Mouse (Mus musculus): Measurements from ENCODE around the gene Wfdc1. TPM values are rescaled to one million over a fixed set of nuclear protein-coding genes. Genes with fewer than 3 reads are reported as not detected.

Wfdc1 gene
- polyA plus RNA-seq, 1 experiment from 2014 or later = 1.3 TPM

- Histone ChIP-seq H3K4me3 (peak overlapping the region; percentile 34), H3K27ac (peak overlapping the region; percentile 85)
- DNase-seq (ENCODE audit: low spot score) = peak; percentile 87
Observed at GRCm38 (mm10) chr8:119670419-119671091, 4.4 kb downstream of the Wfdc1 start.

GRCm38 (mm10) chr8:119673976-119674555, 7.9 kb downstream of the Wfdc1 start:
- no peak for DNase-seq (ENCODE audit: low spot score)
- Histone ChIP-seq H3K27me3 (ENCODE audit: insufficient read depth, poor library complexity, severe bottlenecking) (no peaks in the 10 kb centered on the region), H3K27ac (no peak overlapping the region), H3K4me1 (peaks cover 37% of the 10 kb centered on the region), H3K4me3 (no peak overlapping the region), H3K9me3 (no peaks in the 10 kb centered on the region), H3K36me3 (no peaks in the 10 kb centered on the region)
- 79% methylated on average over 11 of the region's 11 CpGs for WGBS

More at GRCm38 (mm10) chr8:119670419-119671091, 4.4 kb downstream of the Wfdc1 start:
- Histone ChIP-seq H3K27me3 (ENCODE audit: insufficient read depth, poor library complexity, severe bottlenecking) (peaks cover 9% of the 10 kb centered on the region; the same call in 1 of the 2 replicates), H3K36me3 (no peaks in the 10 kb centered on the region), H3K4me1 (peaks cover 46% of the 10 kb centered on the region), H3K9me3 (no peaks in the 10 kb centered on the region)
- WGBS = 20% methylated on average over 16 of the region's 16 CpGs

GRCm38 (mm10) chr8:119675457-119675856, 9.3 kb downstream of the Wfdc1 start:
- H3K4me1 ChIP-seq = peaks cover 29% of the 10 kb centered on the region
- no peaks in the 10 kb centered on the region for H3K36me3 ChIP-seq
- DNase-seq (ENCODE audit: low spot score) = no peak
- no peaks in the 10 kb centered on the region for H3K9me3 ChIP-seq
- H3K27me3 ChIP-seq (ENCODE audit: insufficient read depth, poor library complexity, severe bottlenecking) = peaks cover 10% of the 10 kb centered on the region; the same call in 1 of the 2 replicates
- H3K27ac ChIP-seq = no peak overlapping the region
- WGBS = 89% methylated on average over 5 of the region's 5 CpGs
- H3K4me3 ChIP-seq = no peak overlapping the region

GRCm38 (mm10) chr8:119676389-119676788, 10.2 kb downstream of the Wfdc1 start:
- H3K4me3 ChIP-seq = no peak overlapping the region
- no peak overlapping the region for H3K27ac ChIP-seq
- peak; percentile 91 for DNase-seq (ENCODE audit: low spot score)
- H3K4me1 ChIP-seq = peaks cover 22% of the 10 kb centered on the region
- no peaks in the 10 kb centered on the region for H3K36me3 ChIP-seq
- no peaks in the 10 kb centered on the region for H3K9me3 ChIP-seq
- 23% methylated on average over 8 of the region's 8 CpGs for WGBS
- peaks cover 15% of the 10 kb centered on the region; the same call in 1 of the 2 replicates for H3K27me3 ChIP-seq (ENCODE audit: insufficient read depth, poor library complexity, severe bottlenecking)

GRCm38 (mm10) chr8:119678138-119678843, 12.1 kb downstream of the Wfdc1 start:
- no peak overlapping the region for H3K27ac ChIP-seq
- H3K36me3 ChIP-seq = no peaks in the 10 kb centered on the region
- 6% methylated on average over 18 of the region's 18 CpGs for WGBS
- DNase-seq (ENCODE audit: low spot score) = no peak
- peak overlapping the region; percentile 43 for H3K4me3 ChIP-seq
- H3K27me3 ChIP-seq (ENCODE audit: insufficient read depth, poor library complexity, severe bottlenecking) = peaks cover 22% of the 10 kb centered on the region
- H3K4me1 ChIP-seq = peaks cover 13% of the 10 kb centered on the region
- no peaks in the 10 kb centered on the region for H3K9me3 ChIP-seq

GRCm38 (mm10) chr8:119679184-119679583, 13.0 kb downstream of the Wfdc1 start:
- no peak overlapping the region for H3K4me3 ChIP-seq
- peak overlapping the region; percentile 13 for H3K27ac ChIP-seq
- H3K36me3 ChIP-seq = no peaks in the 10 kb centered on the region
- 56% methylated on average over 14 of the region's 14 CpGs for WGBS
- H3K9me3 ChIP-seq = no peaks in the 10 kb centered on the region
- peaks cover 22% of the 10 kb centered on the region for H3K27me3 ChIP-seq (ENCODE audit: insufficient read depth, poor library complexity, severe bottlenecking)
- DNase-seq (ENCODE audit: low spot score) = no peak
- peaks cover 13% of the 10 kb centered on the region for H3K4me1 ChIP-seq

- WGBS = 43% methylated on average over 6 of the region's 6 CpGs
- no peaks in the 10 kb centered on the region for H3K36me3 ChIP-seq
- peaks cover 21% of the 10 kb centered on the region; the same call in 1 of the 2 replicates for H3K27me3 ChIP-seq (ENCODE audit: insufficient read depth, poor library complexity, severe bottlenecking)
- H3K4me3 ChIP-seq = no peak overlapping the region
- DNase-seq (ENCODE audit: low spot score) = no peak
- H3K27ac ChIP-seq = peak overlapping the region; percentile 67; the same call in 1 of the 2 replicates
- no peaks in the 10 kb centered on the region for H3K9me3 ChIP-seq
- H3K4me1 ChIP-seq = peaks cover 53% of the 10 kb centered on the region
Observed at GRCm38 (mm10) chr8:119690602-119691001, 24.4 kb downstream of the Wfdc1 start.

GRCm38 (mm10) chr8:119691989-119692388, 25.8 kb downstream of the Wfdc1 start:
- H3K36me3 ChIP-seq = no peaks in the 10 kb centered on the region
- no peak overlapping the region for H3K27ac ChIP-seq
- no peak overlapping the region for H3K4me3 ChIP-seq
- no peaks in the 10 kb centered on the region for H3K9me3 ChIP-seq
- H3K4me1 ChIP-seq = peaks cover 55% of the 10 kb centered on the region
- peaks cover 20% of the 10 kb centered on the region; the same call in 1 of the 2 replicates for H3K27me3 ChIP-seq (ENCODE audit: insufficient read depth, poor library complexity, severe bottlenecking)
- WGBS = 80% methylated on average over 4 of the region's 4 CpGs
- DNase-seq (ENCODE audit: low spot score) = no peak

- DNase-seq (ENCODE audit: low spot score) = no peak
- peak overlapping the region; percentile 19; the same call in 1 of the 2 replicates for H3K27ac ChIP-seq
- no peaks in the 10 kb centered on the region for H3K9me3 ChIP-seq
- H3K4me1 ChIP-seq = peaks cover 67% of the 10 kb centered on the region
- no peaks in the 10 kb centered on the region for H3K36me3 ChIP-seq
- WGBS = 71% methylated on average over 7 of the region's 7 CpGs
- H3K4me3 ChIP-seq = no peak overlapping the region
- H3K27me3 ChIP-seq (ENCODE audit: insufficient read depth, poor library complexity, severe bottlenecking) = peaks cover 38% of the 10 kb centered on the region
Observed at GRCm38 (mm10) chr8:119694696-119695095, 28.5 kb downstream of the Wfdc1 start.

GRCm38 (mm10) chr8:119697163-119697562, 31.0 kb downstream of the Wfdc1 start:
- peaks cover 58% of the 10 kb centered on the region for H3K4me1 ChIP-seq
- WGBS = 80% methylated on average over 2 of the region's 2 CpGs
- no peak overlapping the region for H3K27ac ChIP-seq
- no peaks in the 10 kb centered on the region for H3K36me3 ChIP-seq
- H3K27me3 ChIP-seq (ENCODE audit: insufficient read depth, poor library complexity, severe bottlenecking) = peaks cover 63% of the 10 kb centered on the region
- no peak for DNase-seq (ENCODE audit: low spot score)
- no peak overlapping the region for H3K4me3 ChIP-seq
- no peaks in the 10 kb centered on the region for H3K9me3 ChIP-seq

- Histone ChIP-seq H3K4me1 (peaks cover 55% of the 10 kb centered on the region), H3K4me3 (peak overlapping the region; percentile 50), H3K27me3 (ENCODE audit: insufficient read depth, poor library complexity, severe bottlenecking) (peaks cover 62% of the 10 kb centered on the region), H3K27ac (no peak overlapping the region), H3K36me3 (no peaks in the 10 kb centered on the region), H3K9me3 (no peaks in the 10 kb centered on the region)
- WGBS = 4% methylated on average over 12 of the region's 12 CpGs
- no peak for DNase-seq (ENCODE audit: low spot score)
Observed at GRCm38 (mm10) chr8:119698960-119699359, 32.8 kb downstream of the Wfdc1 start.

GRCm38 (mm10) chr8:119699549-119700134, 33.5 kb downstream of the Wfdc1 start, which contains the start of gene Atp2c2:
Gene Atp2c2 (plus strand): TSS chr8:119700009.
- H3K4me3 ChIP-seq = peak within 1 kb of the TSS; percentile 50

More at GRCm38 (mm10) chr8:119699549-119700134, 33.5 kb downstream of the Wfdc1 start, which contains the start of gene Atp2c2:
- WGBS = 3% methylated on average over 26 of the region's 26 CpGs
- DNase-seq (ENCODE audit: low spot score) = no peak
- Histone ChIP-seq H3K9me3 (no peaks in the 10 kb centered on the region), H3K36me3 (no peaks in the 10 kb centered on the region), H3K27ac (peak within 1 kb of the TSS; percentile 59; the same call in 1 of the 2 replicates), H3K27me3 (ENCODE audit: insufficient read depth, poor library complexity, severe bottlenecking) (peaks cover 66% of the 10 kb centered on the region), H3K4me1 (peaks cover 51% of the 10 kb centered on the region)
